Mouse (Mus musculus): ENCODE results near the gene Commd7. TPM values are rescaled to one million over a fixed set of nuclear protein-coding genes. Genes with fewer than 3 reads are reported as not detected.
"Not testable (repeated sequence)": the region's sequence is repeated elsewhere in the genome, so short reads cannot be mapped to it uniquely, and the experiment has no call there.

Commd7 gene
- polyA plus RNA-seq (2012; rRNA removed) (28.6 and 34.4 TPM in 2 replicates), polyA plus RNA-seq (2014; fragmentation: Nextera tagmentation; extraction: Ambion mirVana) (70.4 and 75.5 TPM in 2 replicates)

DNA sequence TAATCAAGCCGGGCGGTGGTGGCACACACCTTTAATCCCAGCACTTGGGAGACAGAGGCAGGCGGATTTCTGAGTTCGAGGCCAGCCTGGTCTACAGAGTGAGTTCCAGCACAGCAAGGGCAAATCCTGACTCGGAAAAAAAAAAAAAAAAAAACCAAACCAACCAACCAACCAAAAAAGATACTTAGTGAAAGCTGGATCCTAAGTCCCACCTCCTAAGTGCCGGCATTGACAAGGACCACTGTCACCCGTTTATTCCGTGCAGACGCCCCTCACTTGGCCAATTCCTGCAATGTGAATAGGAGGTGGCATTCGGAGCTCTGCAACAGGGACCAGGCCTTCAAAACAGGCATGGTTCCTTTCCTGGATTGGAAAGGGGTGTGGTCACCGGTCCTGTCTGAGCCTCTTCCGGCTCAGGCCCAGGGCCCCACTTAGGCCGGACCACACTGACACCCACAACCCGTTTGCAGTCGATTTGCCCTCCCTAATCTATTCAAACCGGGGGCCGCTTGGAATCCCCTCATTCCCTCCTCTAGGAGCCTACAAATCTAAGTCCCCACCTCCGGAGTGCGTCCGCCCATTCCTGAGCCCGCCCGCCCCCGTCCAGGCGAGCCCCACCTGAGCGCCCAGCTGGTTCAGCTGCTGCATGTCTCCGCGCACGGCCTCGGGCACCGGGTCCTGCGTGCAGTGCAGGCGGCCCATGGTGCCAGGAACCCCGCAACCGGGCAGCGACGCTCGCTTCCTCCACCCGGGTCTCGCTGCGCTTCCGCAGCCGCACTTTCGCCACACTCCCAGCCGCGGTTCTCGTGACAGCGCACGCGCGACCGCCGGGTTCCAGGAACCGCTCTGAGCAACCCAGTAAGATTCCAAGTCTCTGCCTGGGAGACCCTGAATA, at the start of gene Commd7:
Gene Commd7, minus strand, starts transcription at position 806 of the 895 bp plus-strand sequence.
- peaks cover 7% of the 10 kb centered on the region for H3K4me1 ChIP-seq (ENCODE audit: control insufficient read depth, insufficient read depth, low read length)
- 4% methylated on average over 51 of the region's 53 CpGs for WGBS

GRCm38 (mm10) chr2:153679959-153680358, 47.4 kb upstream of the Commd7 start:
- H3K4me1 ChIP-seq (ENCODE audit: control insufficient read depth, insufficient read depth, low read length): no peaks in the 10 kb centered on the region
- no peaks in the 10 kb centered on the region for H3K27me3 ChIP-seq (ENCODE audit: control insufficient read depth, insufficient read depth, low read length)
- no peak overlapping the region for H3K9ac ChIP-seq (ENCODE audit: low read depth, low read length, severe bottlenecking)
- no peak overlapping the region for H3K4me3 ChIP-seq (replicated peaks; ENCODE audit: low read length)
- H3K27ac ChIP-seq (replicated peaks; ENCODE audit: low read depth, low read length): no peak overlapping the region
- DNase-seq (ENCODE audit: low spot score): no peak
- 90% methylated on average over 1 of the region's 1 CpGs for WGBS
- no peak overlapping the region for H3K4me2 ChIP-seq (replicated peaks; ENCODE audit: low read depth, low read length, severe bottlenecking)
- ATAC-seq (ENCODE audit: low FRiP score, low read depth): no peak
- H3K9me3 ChIP-seq (ENCODE audit: control insufficient read depth, low read length): no peaks in the 10 kb centered on the region
- no peak for TF ChIP-seq POLR2A (IDR thresholded peaks at IDR 0.05; ENCODE audit: borderline replicate concordance, extremely low read depth, insufficient read depth, insufficient read length)
- H3K36me3 ChIP-seq (ENCODE audit: control insufficient read depth, insufficient read depth, low read length): peaks cover 8% of the 10 kb centered on the region; the same call in 1 of the 2 replicates

More for the DNA sequence above, at the start of gene Commd7:
- Histone ChIP-seq H3K9ac (ENCODE audit: low read depth, low read length, severe bottlenecking) (peak within 1 kb of the TSS; percentile 90), H3K4me2 (replicated peaks; ENCODE audit: low read depth, low read length, severe bottlenecking) (peak within 1 kb of the TSS; percentile 64), H3K27ac (replicated peaks; ENCODE audit: low read depth, low read length) (peak within 1 kb of the TSS; percentile 89), H3K4me3 (replicated peaks; ENCODE audit: low read length) (peak within 1 kb of the TSS; percentile 83), H3K27me3 (ENCODE audit: control insufficient read depth, insufficient read depth, low read length) (no peaks in the 10 kb centered on the region), H3K36me3 (ENCODE audit: control insufficient read depth, insufficient read depth, low read length) (peaks cover 19% of the 10 kb centered on the region), H3K9me3 (ENCODE audit: control insufficient read depth, low read length) (no peaks in the 10 kb centered on the region)
- peak; percentile 41; the same call in 1 of the 2 replicates for TF ChIP-seq POLR2A (IDR thresholded peaks at IDR 0.05; ENCODE audit: borderline replicate concordance, extremely low read depth, insufficient read depth, insufficient read length)
- DNase-seq (ENCODE audit: low spot score): peak; percentile 73
- peak; percentile 90 for ATAC-seq (ENCODE audit: low FRiP score, low read depth)

DNA sequence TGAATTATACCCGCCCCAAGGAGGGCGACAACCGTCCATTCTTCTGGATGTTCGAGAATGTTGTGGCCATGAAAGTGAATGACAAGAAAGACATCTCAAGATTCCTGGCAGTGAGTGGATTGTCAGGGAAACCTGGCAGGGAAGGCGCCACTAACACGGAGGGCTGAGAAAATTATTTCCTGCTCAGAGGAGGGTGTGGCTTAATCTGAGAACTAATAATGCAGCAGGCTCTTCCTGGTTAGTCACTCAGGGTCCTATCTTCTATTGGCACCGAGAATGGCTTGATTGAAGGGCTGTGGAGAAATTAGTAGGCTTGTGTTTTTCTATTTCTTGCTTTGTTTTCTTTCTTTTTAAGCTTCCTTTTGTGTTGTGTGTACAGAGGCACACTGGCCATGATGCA, 45.0 kb upstream of the Commd7 start:
- ATAC-seq (ENCODE audit: low FRiP score, low read depth) (no peak), DNase-seq (ENCODE audit: low spot score) (no peak)
- Histone ChIP-seq H3K9ac (ENCODE audit: low read depth, low read length, severe bottlenecking) (no peak overlapping the region), H3K4me2 (replicated peaks; ENCODE audit: low read depth, low read length, severe bottlenecking) (no peak overlapping the region), H3K36me3 (ENCODE audit: control insufficient read depth, insufficient read depth, low read length) (peaks cover 8% of the 10 kb centered on the region; the same call in 1 of the 2 replicates), H3K27me3 (ENCODE audit: control insufficient read depth, insufficient read depth, low read length) (no peaks in the 10 kb centered on the region), H3K27ac (replicated peaks; ENCODE audit: low read depth, low read length) (no peak overlapping the region), H3K4me1 (ENCODE audit: control insufficient read depth, insufficient read depth, low read length) (no peaks in the 10 kb centered on the region), H3K4me3 (replicated peaks; ENCODE audit: low read length) (no peak overlapping the region), H3K9me3 (ENCODE audit: control insufficient read depth, low read length) (no peaks in the 10 kb centered on the region)
- TF ChIP-seq POLR2A (IDR thresholded peaks at IDR 0.05; ENCODE audit: borderline replicate concordance, extremely low read depth, insufficient read depth, insufficient read length): no peak
- WGBS: 88% methylated on average over 7 of the region's 7 CpGs

DNA sequence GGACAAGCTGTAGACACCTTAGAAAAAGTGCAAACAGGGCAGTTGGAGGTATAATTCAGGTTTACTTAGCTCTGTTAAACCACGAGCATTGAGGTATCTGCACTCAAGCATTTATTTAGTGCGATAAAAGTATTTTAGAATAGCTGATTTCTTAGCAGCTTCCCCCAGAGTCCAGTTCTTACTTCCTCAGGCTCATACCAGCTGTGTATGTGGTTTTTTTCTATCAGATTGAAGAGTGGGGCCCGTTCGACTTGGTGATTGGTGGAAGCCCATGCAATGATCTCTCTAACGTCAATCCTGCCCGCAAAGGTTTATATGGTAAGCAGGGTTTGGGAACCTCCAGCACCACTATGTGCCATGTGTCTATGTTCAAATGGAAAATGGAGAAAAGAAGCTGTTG, 44.4 kb upstream of the Commd7 start:
- Histone ChIP-seq H3K36me3 (ENCODE audit: control insufficient read depth, insufficient read depth, low read length) (peaks cover 8% of the 10 kb centered on the region; the same call in 1 of the 2 replicates), H3K9me3 (ENCODE audit: control insufficient read depth, low read length) (no peaks in the 10 kb centered on the region), H3K27me3 (ENCODE audit: control insufficient read depth, insufficient read depth, low read length) (no peaks in the 10 kb centered on the region), H3K4me1 (ENCODE audit: control insufficient read depth, insufficient read depth, low read length) (no peaks in the 10 kb centered on the region), H3K9ac (ENCODE audit: low read depth, low read length, severe bottlenecking) (no peak overlapping the region), H3K27ac (replicated peaks; ENCODE audit: low read depth, low read length) (no peak overlapping the region), H3K4me3 (replicated peaks; ENCODE audit: low read length) (no peak overlapping the region), H3K4me2 (replicated peaks; ENCODE audit: low read depth, low read length, severe bottlenecking) (no peak overlapping the region)
- no peak for ATAC-seq (ENCODE audit: low FRiP score, low read depth)
- no peak for DNase-seq (ENCODE audit: low spot score)
- 90% methylated on average over 6 of the region's 6 CpGs for WGBS
- no peak for TF ChIP-seq POLR2A (IDR thresholded peaks at IDR 0.05; ENCODE audit: borderline replicate concordance, extremely low read depth, insufficient read depth, insufficient read length)

DNA sequence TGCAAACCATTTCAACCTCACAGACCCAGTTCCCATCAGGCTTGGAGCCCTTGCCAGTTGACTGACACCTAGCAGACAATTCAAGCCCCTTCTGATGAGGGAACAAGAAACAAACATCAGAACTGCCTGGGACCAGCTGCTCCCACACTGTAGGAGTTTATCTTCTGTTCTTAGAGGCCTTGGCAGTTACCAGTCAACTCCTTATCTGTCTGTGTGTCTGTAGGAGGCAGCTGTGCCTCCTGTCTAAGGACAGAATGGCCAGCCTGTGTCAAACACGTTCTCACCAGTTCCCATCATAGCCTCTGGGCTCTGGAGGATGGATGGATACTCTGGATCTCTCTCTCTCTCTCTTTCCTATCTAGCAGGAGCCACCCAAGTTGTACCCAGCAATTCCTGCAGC, 42.8 kb upstream of the Commd7 start:
- not testable (repeated sequence) for H3K9ac ChIP-seq (ENCODE audit: low read depth, low read length, severe bottlenecking); H3K27me3 ChIP-seq (ENCODE audit: control insufficient read depth, insufficient read depth, low read length); H3K4me3 ChIP-seq (replicated peaks; ENCODE audit: low read length); ATAC-seq (ENCODE audit: low FRiP score, low read depth); H3K9me3 ChIP-seq (ENCODE audit: control insufficient read depth, low read length); H3K27ac ChIP-seq (replicated peaks; ENCODE audit: low read depth, low read length); H3K4me2 ChIP-seq (replicated peaks; ENCODE audit: low read depth, low read length, severe bottlenecking); DNase-seq (ENCODE audit: low spot score); H3K4me1 ChIP-seq (ENCODE audit: control insufficient read depth, insufficient read depth, low read length)
- peaks cover 11% of the 10 kb centered on the region for H3K36me3 ChIP-seq (ENCODE audit: control insufficient read depth, insufficient read depth, low read length)
- WGBS: 71% methylated on average over 1 of the region's 1 CpGs
